Mouse (Mus musculus) adrenal gland, postnatal 14 days (tissue): ENCODE results near the gene Wdr59. TPM values are rescaled to one million over a fixed set of nuclear protein-coding genes. Genes with fewer than 3 reads are reported as not detected.

Experiments used
- microRNA-seq, 2 experiments: library from miRNA; unstranded; fragments of <30 nt; microRNA quantifications; one replicate each; pipeline ENCODE4 v1.2.0; 2021
- total RNA-seq: library from RNA; stranded (reverse); gene quantifications from 2 replicates; pipeline ENCODE4 v1.2.3, GENCODE M21; 2021

The Wdr59 gene
- total RNA-seq, 1 experiment from 2014 or later = 12.0 TPM

Small RNA genes lying within 50 kb of the gene (microRNA-seq; reads per million reads assigned to microRNA genes)
- 0 reads per million in 2 experiments for gene Mir1957b

Other genes starting within 250 kb of the Wdr59 start
- 46.5 and 49.0 TPM in 2 replicates for gene Rfwd3, start 221.9 kb downstream of the Wdr59 start, total RNA-seq
- 14.0 and 19.1 TPM in 2 replicates for gene Mlkl, start 183.9 kb downstream of the Wdr59 start, total RNA-seq
- 2.0 and 3.0 TPM in 2 replicates for gene Fa2h, start 128.3 kb downstream of the Wdr59 start, total RNA-seq
- gene Znrf1, start 14.0 kb upstream of the Wdr59 start, total RNA-seq = 44.3 and 47.7 TPM in 2 replicates
- 36.5 and 38.2 TPM in 2 replicates for gene Ldhd, start 108.3 kb upstream of the Wdr59 start, total RNA-seq
- 9.2 and 11.2 TPM in 2 replicates for gene Zfp1, start 121.3 kb upstream of the Wdr59 start, total RNA-seq
- 0.41 TPM in 1 of 2 replicates, not detected in the other for gene Ctrb1, start 168.9 kb upstream of the Wdr59 start, total RNA-seq
- gene Bcar1, start 221.7 kb upstream of the Wdr59 start, total RNA-seq = 59.6 and 67.1 TPM in 2 replicates